Mouse (Mus musculus): ENCODE measurements around the gene Crebl2. TPM values are rescaled to one million over a fixed set of nuclear protein-coding genes. Genes with fewer than 3 reads are reported as not detected.

Crebl2 gene
- polyA plus RNA-seq, 1 experiment from 2014 or later, result 2.3 TPM

DNA sequence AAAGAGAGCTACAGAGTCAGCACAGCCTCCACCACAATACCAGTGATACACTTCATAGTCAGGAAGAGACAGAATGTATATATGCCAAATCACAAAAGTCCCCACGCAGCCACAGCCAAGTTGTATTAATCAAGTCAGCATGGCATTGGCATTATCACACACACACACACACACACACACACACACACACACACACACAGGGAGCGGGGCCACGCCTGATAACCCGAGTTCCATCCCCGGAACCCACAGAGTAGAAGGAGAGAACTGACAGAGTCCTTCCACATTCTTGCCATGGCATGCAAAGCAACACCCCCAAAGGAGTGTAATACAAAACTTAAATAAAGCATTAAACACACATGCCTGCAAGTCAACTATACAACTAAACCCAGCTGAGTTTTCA, 49.6 kb downstream of the Crebl2 start:
- ATAC-seq (replicated peaks; ENCODE audit: low FRiP score), result no peak
- Histone ChIP-seq H3K9me3 (replicated peaks) (no peaks in the 10 kb centered on the region), H3K4me1 (no peaks in the 10 kb centered on the region), H3K36me3 (peaks cover 6% of the 10 kb centered on the region; the same call in 1 of the 2 replicates), H3K4me2 (no peak overlapping the region), H3K4me3 (replicated peaks) (no peak overlapping the region), H3K27me3 (no peaks in the 10 kb centered on the region), H3K9ac (no peak overlapping the region), H3K27ac (no peak overlapping the region)
- 89% methylated on average over 5 of the region's 5 CpGs for WGBS

DNA sequence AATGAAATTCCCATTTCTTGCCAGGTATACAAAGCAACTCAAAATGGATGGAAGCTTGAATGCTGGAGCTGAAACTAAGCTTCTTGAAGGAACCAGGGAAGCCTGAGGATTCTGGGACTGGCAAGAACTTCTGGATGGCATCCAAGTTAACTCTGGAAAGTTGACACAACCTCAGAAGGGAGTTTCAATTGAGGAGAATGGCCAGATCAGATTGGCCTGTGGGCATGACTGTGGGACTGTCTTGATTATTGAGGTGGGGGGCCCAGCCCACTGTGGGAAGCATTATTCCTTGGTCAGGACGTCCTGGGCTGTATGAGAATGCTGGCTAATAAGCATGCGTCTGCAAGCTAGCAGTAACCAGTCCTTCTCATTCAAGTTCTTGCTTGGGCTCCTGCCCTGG, 50.1 kb downstream of the Crebl2 start:
- 70% methylated on average over 2 of the region's 2 CpGs for WGBS
- ATAC-seq (replicated peaks; ENCODE audit: low FRiP score), result no peak
- H3K4me3 ChIP-seq (replicated peaks), result no peak overlapping the region

GRCm38 (mm10) chr6:134883661-134884060, 53.7 kb downstream of the Crebl2 start:
- H3K27ac ChIP-seq, result no peak overlapping the region
- peaks cover 7% of the 10 kb centered on the region for H3K4me1 ChIP-seq
- no peak overlapping the region for H3K4me2 ChIP-seq
- WGBS, result 80% methylated on average over 4 of the region's 4 CpGs
- H3K36me3 ChIP-seq, result peaks cover 6% of the 10 kb centered on the region; the same call in 1 of the 2 replicates
- no peak for ATAC-seq (replicated peaks; ENCODE audit: low FRiP score)
- 0 out of 2 replicates have a peak, but pooled peaks cover 2% of the 10 kb centered on the region for H3K27me3 ChIP-seq
- H3K9me3 ChIP-seq (replicated peaks), result no peaks in the 10 kb centered on the region
- H3K9ac ChIP-seq, result no peak overlapping the region
- H3K4me3 ChIP-seq (replicated peaks), result no peak overlapping the region

More for the DNA sequence above, 50.1 kb downstream of the Crebl2 start:
- no peak overlapping the region for H3K27ac ChIP-seq
- H3K9ac ChIP-seq, result no peak overlapping the region
- peaks cover 6% of the 10 kb centered on the region; the same call in 1 of the 2 replicates for H3K36me3 ChIP-seq
- H3K4me2 ChIP-seq, result no peak overlapping the region
- no peaks in the 10 kb centered on the region for H3K27me3 ChIP-seq
- H3K4me1 ChIP-seq, result no peaks in the 10 kb centered on the region
- no peaks in the 10 kb centered on the region for H3K9me3 ChIP-seq (replicated peaks)

DNA sequence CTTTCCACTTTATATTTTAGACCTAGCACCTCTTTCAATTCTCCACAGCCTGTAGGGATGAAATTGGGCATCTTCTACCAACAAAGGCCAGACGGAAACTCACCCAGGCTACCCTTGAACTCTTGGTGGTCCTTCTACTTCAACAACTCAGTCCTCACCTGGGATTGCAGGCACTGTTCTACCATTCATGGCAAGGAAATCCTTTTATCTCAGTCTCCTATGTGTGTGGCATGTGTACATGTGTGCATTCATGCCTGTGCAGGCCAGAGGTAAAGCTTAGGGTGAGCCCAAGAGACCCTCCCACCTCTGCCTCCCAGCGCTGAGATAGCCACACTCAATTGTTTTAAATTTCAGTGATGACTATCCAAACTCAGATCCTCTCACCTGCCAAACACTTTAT, 55.6 kb downstream of the Crebl2 start:
- Histone ChIP-seq H3K4me3 (replicated peaks) (no peak overlapping the region), H3K4me2 (no peak overlapping the region), H3K27ac (no peak overlapping the region), H3K27me3 (0 out of 2 replicates have a peak, but pooled peaks cover 2% of the 10 kb centered on the region), H3K9ac (no peak overlapping the region), H3K4me1 (peaks cover 7% of the 10 kb centered on the region), H3K9me3 (replicated peaks) (no peaks in the 10 kb centered on the region), H3K36me3 (peaks cover 6% of the 10 kb centered on the region; the same call in 1 of the 2 replicates)
- no peak for ATAC-seq (replicated peaks; ENCODE audit: low FRiP score)
- WGBS, result 90% methylated on average over 2 of the region's 2 CpGs

GRCm38 (mm10) chr6:134886475-134886874, 56.5 kb downstream of the Crebl2 start:
- 88% methylated on average over 8 of the region's 8 CpGs for WGBS

GRCm38 (mm10) chr6:134887008-134887407, 57.1 kb downstream of the Crebl2 start:
- H3K4me1 ChIP-seq, result peaks cover 7% of the 10 kb centered on the region

More at GRCm38 (mm10) chr6:134886475-134886874, 56.5 kb downstream of the Crebl2 start:
- Histone ChIP-seq H3K4me1 (peaks cover 7% of the 10 kb centered on the region), H3K4me2 (no peak overlapping the region), H3K27me3 (0 out of 2 replicates have a peak, but pooled peaks cover 2% of the 10 kb centered on the region), H3K9ac (no peak overlapping the region), H3K9me3 (replicated peaks) (no peaks in the 10 kb centered on the region), H3K36me3 (peaks cover 6% of the 10 kb centered on the region; the same call in 1 of the 2 replicates), H3K4me3 (replicated peaks) (no peak overlapping the region), H3K27ac (no peak overlapping the region)
- no peak for ATAC-seq (replicated peaks; ENCODE audit: low FRiP score)

DNA sequence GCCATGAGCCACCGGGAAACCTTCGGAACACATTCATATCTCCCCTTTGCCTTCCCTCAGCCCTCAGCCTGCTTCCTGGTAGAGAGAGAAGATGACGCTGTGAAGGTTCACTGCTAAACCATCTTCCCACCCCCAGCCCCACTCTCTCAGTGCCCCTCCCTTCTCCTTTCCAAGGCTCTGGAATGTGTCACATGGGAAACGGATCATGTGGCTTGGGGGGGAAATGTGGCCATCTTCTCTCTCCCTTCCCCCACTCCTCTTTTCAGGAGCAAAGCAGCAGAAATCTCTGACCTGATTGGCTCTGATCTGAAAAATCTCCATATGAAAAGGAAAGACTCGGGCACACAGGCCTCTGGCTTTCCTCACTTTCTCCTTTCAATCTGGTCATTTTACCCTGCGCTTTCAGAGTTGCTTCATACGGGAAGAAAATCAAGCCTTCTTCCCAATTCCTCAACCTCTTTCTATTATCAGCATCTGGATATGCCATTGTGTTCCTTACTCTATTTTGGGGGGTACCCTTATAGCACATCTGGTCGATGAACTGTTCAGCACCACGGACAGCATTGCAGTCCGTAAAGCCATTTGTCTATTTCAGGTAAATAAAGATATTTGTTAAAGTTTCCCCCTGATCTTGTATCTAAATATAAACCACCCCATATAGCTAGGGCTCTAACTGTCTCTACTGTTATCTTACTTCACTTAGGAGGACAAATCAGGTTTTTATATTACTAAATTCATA, 57.9 kb downstream of the Crebl2 start:
- Histone ChIP-seq H3K27ac (no peak overlapping the region), H3K27me3 (0 out of 2 replicates have a peak, but pooled peaks cover 2% of the 10 kb centered on the region), H3K4me3 (replicated peaks) (peak overlapping the region; percentile 23), H3K36me3 (no peaks in the 10 kb centered on the region), H3K4me1 (peaks cover 7% of the 10 kb centered on the region), H3K9me3 (replicated peaks) (no peaks in the 10 kb centered on the region), H3K9ac (no peak overlapping the region), H3K4me2 (peak overlapping the region; percentile 44)
- 4% methylated on average over 10 of the region's 10 CpGs for WGBS
- no peak; the same call in 1 of the 2 replicates for ATAC-seq (replicated peaks; ENCODE audit: low FRiP score)

More at GRCm38 (mm10) chr6:134887008-134887407, 57.1 kb downstream of the Crebl2 start:
- no peaks in the 10 kb centered on the region for H3K9me3 ChIP-seq (replicated peaks)
- 42% methylated on average over 5 of the region's 5 CpGs for WGBS
- H3K27ac ChIP-seq, result no peak overlapping the region
- no peak overlapping the region for H3K9ac ChIP-seq
- H3K4me2 ChIP-seq, result peak overlapping the region; percentile 44
- H3K27me3 ChIP-seq, result 0 out of 2 replicates have a peak, but pooled peaks cover 2% of the 10 kb centered on the region
- H3K4me3 ChIP-seq (replicated peaks), result peak overlapping the region; percentile 23; the same call in 1 of the 2 replicates
- H3K36me3 ChIP-seq, result peaks cover 2% of the 10 kb centered on the region; the same call in 1 of the 2 replicates
- no peak for ATAC-seq (replicated peaks; ENCODE audit: low FRiP score)

DNA sequence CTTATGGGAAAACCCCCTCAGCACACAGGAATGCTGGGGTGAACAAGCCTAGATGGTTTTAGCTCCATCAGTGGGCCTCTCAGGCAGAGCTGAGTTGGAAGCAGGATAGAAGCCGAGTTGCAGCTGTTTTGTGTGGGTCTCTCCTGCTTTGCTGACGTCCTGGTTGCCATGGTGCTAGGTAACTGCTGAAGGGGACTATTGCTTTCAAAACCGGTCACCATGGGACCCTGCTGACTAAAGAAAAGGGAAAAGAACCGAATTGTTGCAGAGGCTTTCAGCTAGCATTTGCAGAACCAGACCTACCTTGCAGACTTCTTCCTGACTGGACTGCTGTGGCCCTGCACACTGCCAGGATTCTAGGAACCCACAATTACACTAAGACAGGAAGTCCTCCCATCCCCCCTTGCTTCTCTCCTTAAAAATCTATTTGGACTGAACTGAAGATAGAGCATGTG, 58.6 kb downstream of the Crebl2 start:
- H3K9me3 ChIP-seq (replicated peaks), result no peaks in the 10 kb centered on the region
- H3K9ac ChIP-seq, result no peak overlapping the region
- 0 out of 2 replicates have a peak, but pooled peaks cover 2% of the 10 kb centered on the region for H3K27me3 ChIP-seq
- WGBS, result 4% methylated on average over 4 of the region's 4 CpGs
- no peak overlapping the region for H3K27ac ChIP-seq
- no peak overlapping the region for H3K4me3 ChIP-seq (replicated peaks)
- peaks cover 7% of the 10 kb centered on the region for H3K4me1 ChIP-seq
- no peaks in the 10 kb centered on the region for H3K36me3 ChIP-seq
- H3K4me2 ChIP-seq, result no peak overlapping the region
- no peak for ATAC-seq (replicated peaks; ENCODE audit: low FRiP score)

- Histone ChIP-seq H3K9me3 (replicated peaks) (no peaks in the 10 kb centered on the region), H3K4me1 (peaks cover 7% of the 10 kb centered on the region), H3K27ac (no peak overlapping the region), H3K27me3 (0 out of 2 replicates have a peak, but pooled peaks cover 2% of the 10 kb centered on the region), H3K9ac (no peak overlapping the region), H3K4me2 (no peak overlapping the region), H3K4me3 (replicated peaks) (no peak overlapping the region), H3K36me3 (no peaks in the 10 kb centered on the region)
- 87% methylated on average over 1 of the region's 1 CpGs for WGBS
- no peak for ATAC-seq (replicated peaks; ENCODE audit: low FRiP score)
Measured at GRCm38 (mm10) chr6:134889763-134890162, 59.8 kb downstream of the Crebl2 start.

DNA sequence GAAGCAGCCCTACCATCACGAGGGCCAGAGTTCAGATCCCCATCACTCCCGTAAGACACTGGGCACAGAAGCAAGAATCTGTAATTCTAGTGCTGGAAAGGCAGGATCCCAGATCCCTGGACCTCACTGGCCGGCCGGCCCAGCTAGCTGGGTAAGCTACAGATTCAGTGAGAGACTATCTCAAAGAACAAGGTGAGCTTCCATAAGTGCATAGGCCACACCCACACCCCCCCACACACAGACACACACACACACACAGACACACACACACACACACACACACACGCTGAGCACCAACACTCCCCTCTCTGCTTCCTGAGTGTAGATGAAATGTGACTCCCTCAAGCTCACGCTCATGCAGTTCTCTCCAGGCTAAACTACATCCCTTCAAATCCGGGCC, 60.5 kb downstream of the Crebl2 start:
- H3K4me3 ChIP-seq (replicated peaks), result no peak overlapping the region
- no peak overlapping the region for H3K9ac ChIP-seq
- 0 out of 2 replicates have a peak, but pooled peaks cover 3% of the 10 kb centered on the region for H3K36me3 ChIP-seq
- H3K27ac ChIP-seq, result no peak overlapping the region
- H3K4me1 ChIP-seq, result peaks cover 7% of the 10 kb centered on the region
- no peak overlapping the region for H3K4me2 ChIP-seq
- WGBS, result 77% methylated on average over 7 of the region's 7 CpGs
- 0 out of 2 replicates have a peak, but pooled peaks cover 2% of the 10 kb centered on the region for H3K27me3 ChIP-seq
- no peaks in the 10 kb centered on the region for H3K9me3 ChIP-seq (replicated peaks)
- ATAC-seq (replicated peaks; ENCODE audit: low FRiP score), result no peak

- peaks cover 10% of the 10 kb centered on the region for H3K4me1 ChIP-seq
- peak overlapping the region; percentile 70 for H3K4me3 ChIP-seq (replicated peaks)
- WGBS, result 51% methylated on average over 15 of the region's 15 CpGs
- no peaks in the 10 kb centered on the region for H3K9me3 ChIP-seq (replicated peaks)
- H3K36me3 ChIP-seq, result 0 out of 2 replicates have a peak, but pooled peaks cover 3% of the 10 kb centered on the region
- no peak for ATAC-seq (replicated peaks; ENCODE audit: low FRiP score)
- peak overlapping the region; percentile 100 for H3K27ac ChIP-seq
- peak overlapping the region; percentile 83 for H3K4me2 ChIP-seq
- H3K9ac ChIP-seq, result peak overlapping the region; percentile 70
- no peaks in the 10 kb centered on the region for H3K27me3 ChIP-seq
Measured at GRCm38 (mm10) chr6:134896570-134897436, 66.8 kb downstream of the Crebl2 start.

Data from kidney, embryonic 15.5 days (tissue).